Mouse (Mus musculus) left cerebral cortex, postnatal 25 days (tissue): ENCODE measurements around the gene Slc29a2. TPM values are rescaled to one million over a fixed set of nuclear protein-coding genes. Genes with fewer than 3 reads are reported as not detected.

Source experiments
- DNase-seq, 2 experiments: peaks; one replicate each; pipeline ENCODE4 v3.0.0; 2022; ENCODE audit warnings: low spot score in 2 of 2, mixed read lengths in 1 of 2
- intact Hi-C: fragments of 180-260 bp; cut with DNase I; formaldehyde crosslinking; loops from one replicate; pipeline ENCODE4 v1.15.1; 2025
- total RNA-seq, 2 experiments: library from RNA; stranded (reverse); gene quantifications; 2 replicates each; pipeline ENCODE4 v1.2.3; 2021

Slc29a2 gene
- total RNA-seq, 2 experiments from 2014 or later, result 14.1 to 15.0 TPM

DNA sequence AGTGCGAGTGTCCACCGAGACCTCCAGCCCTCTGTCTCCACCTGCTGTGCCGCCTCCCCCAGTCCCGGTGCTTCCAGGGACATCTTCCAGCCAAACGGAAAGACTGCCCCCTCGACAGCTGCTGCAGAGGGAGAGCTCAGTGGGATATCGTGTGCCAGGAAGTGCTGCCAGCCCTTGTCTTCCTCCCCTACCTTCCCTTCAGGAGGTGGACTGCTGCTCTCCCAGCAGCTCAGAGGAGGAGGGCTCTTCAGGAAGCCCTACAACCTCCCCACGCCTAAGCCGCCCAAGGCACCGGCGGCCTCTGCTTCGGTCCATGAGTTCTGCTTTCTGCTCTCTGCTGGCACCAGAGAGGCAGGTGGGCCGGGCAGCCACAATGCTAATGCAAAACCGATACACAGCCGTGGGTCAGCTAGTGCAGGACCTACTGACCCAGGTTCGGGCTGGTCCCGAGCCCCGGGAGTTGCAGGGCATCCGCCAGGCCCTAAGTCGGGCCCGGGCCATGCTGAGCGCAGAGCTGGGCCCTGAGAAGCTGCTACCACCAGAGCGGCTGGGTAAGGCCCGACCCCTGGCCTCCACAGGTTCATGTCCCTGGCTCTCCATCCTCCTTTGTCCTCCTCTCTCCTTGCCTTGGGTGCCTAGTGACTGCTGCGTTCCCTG lies 28.6 kb downstream of the Slc29a2 start:
- peak in 1 of 2 experiments; percentile 85 for DNase-seq
- intact Hi-C loops, result no loop called here

DNA sequence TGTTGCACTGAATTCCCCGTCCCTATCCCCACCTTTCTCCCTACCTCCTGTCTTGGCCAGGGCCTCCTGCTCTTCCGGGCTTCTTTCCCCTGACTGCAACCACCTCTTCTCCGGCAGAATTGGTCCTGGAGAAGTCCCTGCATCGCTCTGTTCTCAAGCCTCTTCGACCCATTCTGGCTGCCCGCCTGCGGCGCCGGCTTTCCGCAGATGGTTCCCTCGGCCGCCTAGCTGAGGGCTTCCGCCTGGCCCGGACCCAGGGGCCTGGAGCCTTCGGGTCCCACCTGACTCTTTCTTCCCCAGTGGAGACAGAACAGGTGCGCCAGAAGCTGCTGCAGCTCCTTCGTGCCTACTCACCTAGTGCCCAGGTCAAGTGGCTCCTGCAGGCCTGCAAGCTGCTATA lies 29.2 kb downstream of the Slc29a2 start:
- intact Hi-C loops, result no loop called here
- DNase-seq, result no peak

DNA sequence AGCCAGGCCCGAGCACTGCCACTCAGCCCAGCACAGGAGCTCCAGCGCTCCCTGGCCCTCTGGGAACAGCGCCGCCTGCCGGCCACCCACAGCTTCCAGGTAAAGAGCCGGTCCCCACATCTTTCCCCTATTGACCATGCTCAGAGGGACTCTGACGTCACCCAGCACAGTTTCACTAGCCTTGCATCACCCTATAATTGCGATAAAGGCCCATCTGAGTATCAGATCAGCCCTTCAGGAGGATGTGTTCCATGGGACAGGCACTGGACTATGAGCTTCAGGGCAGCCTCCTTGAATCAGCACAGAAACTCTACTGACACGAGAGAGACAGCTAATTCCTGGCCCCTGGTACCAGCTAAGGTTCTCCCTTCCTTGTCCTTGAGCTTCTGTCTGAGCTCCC lies 30.2 kb downstream of the Slc29a2 start:
- DNase-seq, result peak in 1 of 2 experiments; percentile 51
- intact Hi-C loops, result no loop called here

DNA sequence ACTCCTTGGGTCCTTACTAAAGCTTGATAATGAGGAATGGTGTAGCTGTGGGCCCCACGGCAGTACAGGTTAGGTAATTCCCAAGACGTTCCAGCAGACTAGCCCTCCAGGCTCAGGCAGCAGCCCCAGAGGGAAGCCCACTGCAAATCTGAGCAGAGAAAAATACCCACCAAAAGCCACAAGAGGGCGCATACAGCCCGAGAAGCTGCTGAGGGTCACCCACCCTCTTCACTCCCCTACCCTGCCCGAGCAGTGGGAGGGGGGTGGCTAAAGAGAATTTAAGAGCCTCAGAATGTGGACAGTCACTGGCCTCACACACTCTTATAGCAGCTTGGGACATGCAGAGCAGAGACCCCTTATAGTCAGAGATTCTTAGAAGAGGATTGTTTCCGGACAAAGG lies 32.6 kb downstream of the Slc29a2 start:
- no peak for DNase-seq
- intact Hi-C loops, result loop anchor here (2.0 kb wide), 1 partner anchor 17 kb away; no protein-coding TSS in a partner anchor

DNA sequence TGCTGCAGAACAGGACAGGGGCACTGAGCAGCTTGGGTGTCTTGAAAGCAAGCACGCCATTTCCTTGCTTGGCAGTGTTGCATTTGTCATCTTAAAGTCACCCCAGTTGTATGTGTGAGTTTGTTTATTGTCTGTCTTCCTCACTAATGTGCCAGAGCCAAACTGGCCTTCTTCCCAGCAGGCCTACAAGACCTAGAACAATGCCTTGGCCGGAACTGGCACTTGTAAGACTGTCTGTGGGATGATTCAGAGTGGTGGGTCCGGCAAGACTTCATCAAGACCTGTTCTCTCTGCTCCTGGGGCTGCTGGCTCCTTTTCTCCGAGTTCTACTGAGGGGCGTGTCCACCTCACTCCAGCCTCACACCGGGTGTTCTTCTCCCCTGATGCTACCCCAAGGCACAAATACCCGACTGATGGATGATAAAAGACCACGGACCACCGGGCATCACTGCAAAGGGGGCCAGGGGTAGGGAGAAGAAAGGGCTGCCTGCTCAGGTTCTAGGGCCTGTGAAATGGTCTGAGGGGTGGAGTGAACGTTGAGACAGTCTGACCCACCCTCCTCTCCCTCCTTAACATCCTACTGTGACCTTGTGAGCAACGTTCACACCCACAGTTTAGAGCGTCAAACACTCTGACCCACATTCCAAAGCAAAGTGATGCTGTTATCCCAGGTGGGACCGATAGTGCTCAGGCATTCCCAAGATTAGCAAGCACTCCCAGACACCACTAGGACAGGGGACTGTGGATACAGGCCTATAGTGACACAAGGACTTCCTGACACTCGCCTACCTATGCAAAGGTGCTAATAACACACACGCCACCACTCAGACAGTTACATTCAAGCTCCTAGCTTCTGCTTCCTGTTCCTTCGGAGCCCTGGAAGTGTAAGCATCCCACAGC lies 34.5 kb downstream of the Slc29a2 start:
- intact Hi-C loops, result loop anchor here (2.0 kb wide), 1 partner anchor 15 kb away; no protein-coding TSS in a partner anchor
- no peak for DNase-seq

DNA sequence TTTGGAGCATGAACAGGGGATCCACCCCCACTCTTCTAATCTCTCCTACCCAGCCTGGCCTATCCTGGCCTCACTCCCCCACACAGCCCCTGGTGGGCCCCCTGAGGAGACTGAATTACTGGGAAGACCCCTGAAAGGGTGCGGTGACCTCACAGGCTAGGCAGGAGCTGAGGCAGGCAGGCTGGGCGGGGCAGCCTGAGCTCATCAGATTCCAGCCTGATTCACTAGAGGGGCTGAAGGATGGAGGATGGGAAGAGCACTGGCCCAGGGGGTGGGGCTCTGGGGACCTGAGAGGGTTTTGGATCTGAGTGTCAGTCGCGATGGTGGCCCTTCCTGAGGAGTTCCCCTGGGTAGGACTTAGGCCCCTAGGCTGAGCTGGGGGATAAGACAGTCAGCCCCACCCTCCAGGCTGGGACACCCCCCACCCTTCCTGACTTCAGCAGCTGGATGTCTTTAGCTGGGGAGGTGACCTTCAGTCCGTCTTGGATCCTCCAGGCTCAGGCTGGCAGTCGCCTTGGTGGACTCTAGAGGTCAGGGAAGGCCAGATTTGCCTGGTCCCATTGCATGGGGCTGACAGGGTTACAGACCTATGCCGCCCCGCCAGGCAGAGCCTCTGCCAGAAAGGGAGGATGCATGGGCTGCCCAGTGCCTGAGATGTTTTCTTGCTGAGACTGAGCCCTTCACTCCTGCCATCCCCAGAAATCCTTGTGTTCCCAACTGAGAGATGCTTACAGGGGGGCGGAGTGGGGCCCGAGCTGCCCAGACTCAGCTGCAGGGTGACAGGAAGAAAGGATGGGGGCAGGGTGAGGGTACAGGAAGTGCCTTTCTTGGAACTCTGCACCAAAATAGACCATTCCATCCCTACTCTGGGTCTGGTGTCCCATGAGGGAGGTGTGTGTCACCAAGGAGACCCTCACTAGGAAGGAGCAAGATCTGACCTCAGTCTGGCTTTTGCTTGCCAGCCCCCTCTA lies 35.4 kb downstream of the Slc29a2 start:
- intact Hi-C loops, result no loop called here
- no peak for DNase-seq

DNA sequence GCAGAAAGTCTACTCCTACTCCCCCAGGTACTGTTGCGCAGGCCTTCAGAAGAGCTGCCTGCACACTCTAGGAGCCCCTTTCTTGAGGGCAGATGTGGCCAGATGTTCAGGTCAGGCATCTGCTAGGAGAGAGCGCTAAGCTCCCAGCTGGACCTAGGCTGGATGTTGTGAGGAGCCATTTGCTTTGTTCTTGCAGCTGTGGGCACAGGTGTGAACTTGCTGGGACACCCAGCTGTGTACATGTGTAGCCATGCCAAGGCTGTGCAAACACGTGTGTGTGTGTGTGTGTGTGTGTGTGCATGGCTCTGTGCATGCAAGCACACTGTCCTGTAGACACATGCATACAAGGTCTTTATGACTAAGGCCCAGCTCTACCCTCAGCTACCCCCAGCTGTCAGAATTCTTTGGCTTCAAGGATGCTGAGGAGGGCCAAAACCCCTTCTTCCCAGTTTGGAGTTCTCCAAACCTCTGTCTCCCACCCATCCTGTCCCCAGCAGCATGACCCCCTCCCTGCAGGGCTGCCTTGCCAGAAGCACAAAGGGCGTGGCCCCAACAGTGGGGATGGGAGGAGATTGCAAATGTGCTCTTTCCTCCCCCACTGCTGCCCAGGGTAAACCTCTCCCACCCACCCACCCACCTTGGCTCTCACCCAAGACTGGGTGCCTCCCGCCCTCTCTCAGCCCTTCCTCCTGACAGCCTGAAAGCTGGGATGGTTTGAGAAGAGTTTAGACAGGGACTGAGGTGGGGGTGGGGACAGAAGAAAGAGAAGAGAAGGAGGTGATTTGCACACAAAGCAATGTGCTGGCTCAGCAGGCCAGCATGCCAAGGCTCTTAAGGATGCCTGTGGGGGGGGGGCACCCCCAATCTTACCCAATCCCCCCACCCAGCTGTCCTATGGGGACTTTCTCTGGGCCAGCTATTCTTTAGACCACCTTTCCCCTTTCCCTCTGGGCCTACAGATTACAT lies 37.0 kb downstream of the Slc29a2 start:
- intact Hi-C loops, result no loop called here
- DNase-seq, result no peak

DNA sequence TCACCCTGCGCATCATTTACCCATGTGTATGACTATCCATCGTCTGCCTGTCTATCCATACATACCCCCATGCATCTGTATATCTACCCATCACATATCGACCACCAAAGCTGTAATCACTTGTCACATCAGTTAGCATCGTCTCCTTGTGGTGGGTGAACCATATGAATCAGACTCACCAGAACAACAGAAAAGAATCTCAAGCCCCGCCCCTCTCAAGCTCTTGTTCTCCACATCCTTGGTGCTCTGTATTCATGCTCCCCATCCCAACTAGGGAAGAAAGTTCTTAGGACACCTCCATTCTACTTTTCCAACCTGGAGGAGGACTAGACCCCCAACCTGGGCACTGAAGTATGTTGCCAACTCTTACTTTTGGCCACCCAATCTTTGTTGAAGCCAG lies 38.4 kb downstream of the Slc29a2 start:
- no peak for DNase-seq
- intact Hi-C loops, result no loop called here

DNA sequence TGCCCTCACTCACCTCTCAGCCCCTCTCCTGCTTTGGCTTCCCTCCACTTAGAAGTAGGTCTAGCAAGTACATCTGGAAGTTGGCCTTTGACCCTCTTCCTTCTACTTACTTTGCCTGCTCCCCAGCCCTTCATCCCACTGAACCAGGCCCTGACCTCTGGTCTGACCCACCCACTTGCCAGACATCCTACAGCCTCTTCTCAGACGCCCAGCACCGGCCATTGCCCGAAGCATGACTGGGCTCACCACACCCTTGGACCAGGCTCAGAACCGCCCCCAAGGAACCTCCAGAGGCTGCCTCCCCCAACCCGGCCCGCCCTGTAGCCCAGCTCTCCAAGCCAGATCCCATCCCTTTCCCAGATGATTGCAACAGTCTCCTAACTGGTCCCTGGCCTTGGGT lies 38.8 kb downstream of the Slc29a2 start:
- intact Hi-C loops, result no loop called here

DNA sequence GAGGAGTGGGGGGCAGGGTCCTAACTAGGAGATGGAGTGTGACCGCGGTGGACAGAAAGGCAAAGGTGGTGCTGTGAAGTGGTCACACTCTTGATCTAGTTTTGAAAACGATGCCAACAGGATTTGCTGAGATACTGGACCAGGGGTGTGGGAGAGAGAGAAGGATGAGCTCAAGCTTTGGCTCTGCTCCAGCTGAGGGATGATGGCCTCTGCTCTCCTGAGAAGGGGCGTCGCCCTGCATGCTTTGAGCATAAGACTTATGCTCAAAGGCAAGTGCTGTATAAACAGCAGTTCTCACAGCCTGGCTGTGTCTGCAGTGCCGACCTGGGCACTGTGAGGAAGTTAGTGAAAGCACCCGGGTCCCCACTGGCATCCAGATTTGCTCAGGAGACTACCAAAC lies 41.4 kb downstream of the Slc29a2 start:
- DNase-seq, result no peak
- intact Hi-C loops, result no loop called here

More for the DNA sequence above, 38.8 kb downstream of the Slc29a2 start:
- DNase-seq, result no peak

DNA sequence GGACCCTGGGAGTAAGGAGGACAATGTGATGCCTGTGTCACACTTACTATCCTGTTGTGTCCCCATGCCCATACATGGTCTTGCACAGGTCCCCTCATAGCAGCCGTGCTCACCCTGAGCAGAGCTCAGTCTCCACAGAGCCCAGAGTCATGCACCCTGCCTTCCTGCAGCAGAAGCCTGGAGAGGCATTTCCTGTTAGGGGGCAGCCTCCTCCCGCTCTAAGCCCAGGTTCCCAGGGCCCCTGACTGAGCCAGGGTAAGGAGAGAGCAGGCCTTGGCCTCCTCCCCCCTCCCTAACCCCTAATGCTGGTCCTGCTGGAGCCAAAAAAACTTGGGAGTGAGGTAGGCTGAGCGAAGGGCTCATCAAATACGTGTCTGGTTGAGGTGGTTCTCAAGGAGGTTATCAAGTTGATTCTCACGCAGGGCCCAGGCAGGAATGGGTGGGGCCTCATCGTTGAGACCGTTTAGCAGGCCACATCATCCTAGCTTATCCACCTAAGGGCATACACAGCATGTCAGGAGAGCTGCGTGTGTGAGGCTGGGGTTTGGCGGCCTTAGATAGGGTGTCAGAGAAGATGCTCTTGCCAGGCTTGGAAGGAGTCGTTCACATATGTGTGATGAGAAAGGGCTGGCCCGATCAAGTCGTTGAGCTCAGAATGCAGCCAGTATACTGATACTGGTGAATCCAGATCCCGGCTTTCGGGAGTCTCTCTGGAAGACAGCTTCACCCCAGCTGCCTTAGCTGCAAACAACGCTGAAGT lies 43.6 kb downstream of the Slc29a2 start:
- DNase-seq, result no peak
- intact Hi-C loops, result no loop called here

DNA sequence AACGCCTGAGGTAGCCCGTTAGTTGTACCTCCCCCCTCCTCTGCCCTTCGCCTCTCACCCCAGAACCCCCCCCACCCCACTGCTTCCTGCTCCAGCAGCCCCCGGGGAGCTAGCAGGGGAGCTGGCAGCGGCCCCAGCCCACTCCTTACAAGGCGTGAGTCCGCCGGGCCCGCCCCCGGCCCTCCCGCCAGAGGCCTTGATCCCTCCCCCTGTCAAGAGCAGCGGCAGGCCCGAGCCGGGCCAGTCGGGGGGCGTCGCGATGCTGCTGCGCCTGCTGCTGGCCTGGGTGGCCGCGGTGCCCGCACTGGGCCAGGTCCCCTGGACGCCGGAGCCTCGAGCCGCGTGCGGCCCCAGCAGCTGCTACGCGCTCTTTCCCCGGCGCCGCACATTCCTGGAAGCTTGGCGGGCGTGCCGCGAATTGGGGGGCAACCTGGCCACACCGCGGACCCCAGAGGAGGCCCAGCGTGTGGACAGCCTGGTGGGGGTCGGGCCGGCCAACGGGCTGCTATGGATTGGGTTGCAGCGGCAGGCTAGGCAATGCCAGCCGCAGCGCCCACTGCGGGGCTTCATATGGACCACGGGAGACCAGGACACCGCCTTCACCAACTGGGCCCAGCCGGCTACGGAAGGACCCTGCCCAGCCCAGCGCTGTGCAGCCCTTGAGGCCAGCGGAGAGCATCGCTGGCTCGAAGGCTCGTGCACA lies 44.4 kb downstream of the Slc29a2 start, which contains the start of gene Cd248:
Cd248 (plus strand) TSS at position 212 of the 703 bp plus-strand sequence.
- DNase-seq, result peak in 1 of 2 experiments; percentile 17

DNA sequence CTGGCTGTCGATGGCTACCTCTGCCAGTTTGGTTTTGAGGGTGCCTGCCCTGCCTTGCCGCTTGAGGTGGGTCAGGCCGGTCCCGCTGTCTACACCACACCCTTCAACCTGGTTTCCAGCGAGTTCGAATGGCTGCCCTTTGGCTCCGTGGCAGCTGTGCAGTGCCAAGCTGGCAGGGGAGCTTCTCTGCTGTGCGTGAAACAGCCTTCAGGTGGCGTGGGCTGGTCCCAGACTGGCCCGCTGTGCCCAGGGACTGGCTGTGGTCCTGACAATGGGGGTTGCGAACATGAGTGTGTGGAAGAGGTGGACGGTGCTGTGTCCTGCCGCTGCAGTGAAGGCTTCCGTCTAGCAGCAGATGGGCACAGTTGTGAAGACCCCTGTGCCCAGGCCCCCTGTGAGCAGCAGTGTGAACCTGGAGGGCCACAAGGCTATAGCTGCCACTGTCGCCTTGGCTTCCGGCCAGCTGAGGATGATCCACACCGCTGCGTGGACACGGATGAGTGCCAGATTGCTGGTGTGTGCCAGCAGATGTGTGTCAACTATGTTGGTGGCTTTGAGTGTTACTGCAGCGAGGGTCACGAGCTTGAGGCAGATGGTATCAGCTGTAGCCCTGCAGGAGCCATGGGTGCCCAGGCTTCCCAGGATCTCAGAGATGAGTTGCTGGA lies 45.0 kb downstream of the Slc29a2 start:
- no peak for DNase-seq
- intact Hi-C loops, result no loop called here

More for the DNA sequence above, 44.4 kb downstream of the Slc29a2 start, which contains the start of gene Cd248:
- intact Hi-C loops, result no loop called here

DNA sequence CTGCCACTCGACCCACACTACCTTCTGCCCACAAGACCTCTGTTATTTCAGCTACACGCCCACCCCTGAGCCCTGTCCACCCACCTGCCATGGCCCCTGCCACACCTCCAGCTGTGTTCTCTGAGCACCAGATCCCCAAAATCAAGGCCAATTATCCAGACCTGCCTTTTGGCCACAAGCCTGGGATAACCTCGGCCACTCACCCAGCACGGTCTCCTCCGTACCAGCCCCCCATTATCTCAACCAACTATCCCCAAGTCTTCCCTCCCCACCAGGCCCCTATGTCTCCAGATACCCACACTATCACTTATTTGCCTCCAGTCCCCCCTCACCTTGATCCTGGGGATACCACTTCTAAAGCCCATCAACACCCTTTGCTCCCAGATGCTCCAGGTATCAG lies 45.8 kb downstream of the Slc29a2 start:
- intact Hi-C loops, result no loop called here
- DNase-seq, result no peak

DNA sequence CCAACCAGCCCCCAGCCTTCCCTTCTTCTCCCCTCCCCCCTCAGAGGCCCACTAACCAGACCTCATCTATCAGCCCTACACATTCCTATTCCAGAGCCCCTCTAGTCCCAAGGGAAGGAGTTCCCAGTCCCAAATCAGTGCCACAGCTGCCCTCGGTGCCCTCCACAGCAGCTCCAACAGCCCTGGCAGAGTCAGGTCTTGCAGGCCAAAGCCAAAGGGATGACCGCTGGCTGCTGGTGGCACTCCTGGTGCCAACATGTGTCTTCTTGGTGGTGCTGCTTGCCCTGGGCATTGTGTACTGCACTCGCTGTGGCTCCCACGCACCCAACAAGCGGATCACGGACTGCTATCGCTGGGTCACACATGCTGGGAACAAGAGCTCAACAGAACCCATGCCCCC lies 46.3 kb downstream of the Slc29a2 start:
- DNase-seq, result no peak
- intact Hi-C loops, result loop anchor here (5.0 kb wide), 1 partner anchor 53 kb away; no protein-coding TSS in a partner anchor

DNA sequence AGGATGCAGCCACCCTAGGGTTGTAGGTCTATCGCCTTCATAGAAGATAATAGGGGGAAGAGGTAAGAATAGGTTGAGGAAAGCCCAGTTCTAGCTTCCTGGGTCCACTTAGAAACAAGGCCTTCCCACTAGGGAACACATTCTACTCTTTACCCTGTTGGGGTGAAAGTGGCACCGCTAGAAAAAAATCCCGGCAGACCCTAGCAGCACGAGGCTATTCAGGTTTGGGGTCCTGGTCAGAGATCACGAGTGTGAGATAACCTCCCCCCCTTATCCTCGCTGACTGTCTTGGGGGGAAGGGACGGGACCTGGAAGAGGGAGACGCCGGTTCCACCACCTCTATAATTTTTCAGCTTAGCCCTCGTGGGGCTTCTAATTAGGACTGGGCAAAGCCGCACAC lies 47.4 kb downstream of the Slc29a2 start:
- no peak for DNase-seq
- intact Hi-C loops, result loop anchor here (5.0 kb wide), 1 partner anchor 54 kb away; no protein-coding TSS in a partner anchor
